Mouse (Mus musculus) forelimb bud, embryonic 11.5 days (tissue): ENCODE results near the gene Awat2.
"Not testable (repeated sequence)": the region's sequence is repeated elsewhere in the genome, so short reads cannot be mapped to it uniquely, and the experiment has no call there.

Experiments
- DNase-seq: peaks from one replicate; pipeline ENCODE4 v3.0.0-alpha.2; 2012; ENCODE audit warnings: low read depth, low spot score

The Awat2 gene

GRCm38 (mm10) chrX:100442617-100443016 lies at the start of gene Awat2:
Awat2 (minus strand) TSS chrX:100442717.
- DNase-seq, result not testable (repeated sequence)

- peak; percentile 43 for DNase-seq
Observed at GRCm38 (mm10) chrX:100480317-100480716, 37.8 kb upstream of the Awat2 start.

- DNase-seq, result no peak
Observed at GRCm38 (mm10) chrX:100475569-100476223, 33.2 kb upstream of the Awat2 start.

GRCm38 (mm10) chrX:100471491-100471890 lies 29.0 kb upstream of the Awat2 start:
- DNase-seq, result no peak

GRCm38 (mm10) chrX:100470126-100470525 lies 27.6 kb upstream of the Awat2 start:
- no peak for DNase-seq

GRCm38 (mm10) chrX:100468047-100468446 lies 25.5 kb upstream of the Awat2 start:
- no peak for DNase-seq

- no peak for DNase-seq
Observed at GRCm38 (mm10) chrX:100443532-100443931, 1.0 kb upstream of the Awat2 start.

GRCm38 (mm10) chrX:100432311-100432710 lies 10.2 kb downstream of the Awat2 start:
- peak; percentile 1 for DNase-seq

- DNase-seq, result no peak
Observed at GRCm38 (mm10) chrX:100428693-100429092, 13.8 kb downstream of the Awat2 start, which contains the start of gene Otud6a. Otud6a (plus strand) TSS chrX:100429013.

GRCm38 (mm10) chrX:100409245-100409644 lies 33.3 kb downstream of the Awat2 start:
- DNase-seq, result no peak

GRCm38 (mm10) chrX:100401657-100402056 lies 40.9 kb downstream of the Awat2 start:
- DNase-seq, result no peak

- no peak for DNase-seq
Observed at GRCm38 (mm10) chrX:100400900-100401299, 41.6 kb downstream of the Awat2 start.

GRCm38 (mm10) chrX:100395026-100395425 lies 47.5 kb downstream of the Awat2 start:
- no peak for DNase-seq

- no peak for DNase-seq
Observed at GRCm38 (mm10) chrX:100394223-100394861, 48.2 kb downstream of the Awat2 start.

- DNase-seq, result peak; percentile 46
Observed at GRCm38 (mm10) chrX:100392304-100392703, 50.2 kb downstream of the Awat2 start.

- DNase-seq, result no peak
Observed at GRCm38 (mm10) chrX:100389887-100390286, 52.6 kb downstream of the Awat2 start.

- DNase-seq, result no peak
Observed at GRCm38 (mm10) chrX:100356974-100357373, 85.5 kb downstream of the Awat2 start.
